Mouse (Mus musculus): ENCODE results near the gene Havcr2. TPM values are rescaled to one million over a fixed set of nuclear protein-coding genes. Genes with fewer than 3 reads are reported as not detected.

The Havcr2 gene
- polyA plus RNA-seq, 1 experiment from 2014 or later: 0.21 TPM

GRCm38 (mm10) chr11:46447644-46448484, 6.9 kb upstream of the Havcr2 start:
- Histone ChIP-seq H3K9me3 (ENCODE audit: control insufficient read depth, low read length) (no peaks in the 10 kb centered on the region), H3K4me2 (ENCODE audit: low read depth, low read length) (no peak overlapping the region), H3K36me3 (ENCODE audit: control insufficient read depth, insufficient read depth, low read length) (no peaks in the 10 kb centered on the region), H3K9ac (ENCODE audit: low read depth, low read length) (no peak overlapping the region), H3K4me3 (ENCODE audit: low read length) (no peak overlapping the region), H3K27me3 (replicated peaks; ENCODE audit: control insufficient read depth, insufficient read depth, low read length) (no peaks in the 10 kb centered on the region), H3K4me1 (ENCODE audit: control insufficient read depth, insufficient read depth, low read length) (no peaks in the 10 kb centered on the region), H3K27ac (ENCODE audit: low read length) (no peak overlapping the region)
- 78% methylated on average over 13 of the region's 13 CpGs for WGBS
- no peak for ATAC-seq

DNA sequence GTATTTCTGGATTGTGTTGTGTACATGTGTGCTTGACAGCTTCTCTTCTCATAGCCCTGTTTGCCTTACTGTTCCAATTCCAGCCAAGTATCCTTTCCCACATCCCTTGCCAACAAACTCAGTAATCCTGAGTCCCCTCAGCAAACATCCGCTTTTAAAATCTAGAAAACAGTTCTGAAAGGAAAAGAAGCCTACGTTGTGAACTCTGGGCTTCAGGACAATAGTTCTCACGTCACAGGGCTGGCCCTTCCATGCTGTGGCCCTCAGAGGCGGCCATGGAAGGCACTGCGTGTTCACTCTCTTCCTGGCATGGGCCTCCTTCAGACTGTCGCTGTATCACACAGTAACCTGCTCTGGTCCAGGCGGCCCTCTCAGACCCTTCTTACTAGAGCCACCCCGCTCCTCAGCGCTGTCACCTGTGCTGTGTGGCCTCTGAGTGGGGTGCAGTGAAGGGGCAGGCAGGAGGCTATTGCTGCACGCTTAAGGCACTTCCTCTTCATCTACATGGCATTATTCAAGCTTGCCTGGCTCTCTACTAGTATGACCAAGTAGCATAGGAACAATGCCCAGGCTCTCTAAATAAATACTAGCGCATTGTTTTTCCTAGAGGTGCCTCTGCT, 5.2 kb upstream of the Havcr2 start:
- no peaks in the 10 kb centered on the region for H3K27me3 ChIP-seq (replicated peaks; ENCODE audit: control insufficient read depth, insufficient read depth, low read length)
- 78% methylated on average over 11 of the region's 11 CpGs for WGBS
- no peak for ATAC-seq
- no peaks in the 10 kb centered on the region for H3K36me3 ChIP-seq (ENCODE audit: control insufficient read depth, insufficient read depth, low read length)
- no peak overlapping the region for H3K4me2 ChIP-seq (ENCODE audit: low read depth, low read length)
- no peak overlapping the region for H3K4me3 ChIP-seq (ENCODE audit: low read length)
- no peak overlapping the region for H3K27ac ChIP-seq (ENCODE audit: low read length)
- no peaks in the 10 kb centered on the region for H3K4me1 ChIP-seq (ENCODE audit: control insufficient read depth, insufficient read depth, low read length)
- H3K9me3 ChIP-seq (ENCODE audit: control insufficient read depth, low read length): no peaks in the 10 kb centered on the region
- H3K9ac ChIP-seq (ENCODE audit: low read depth, low read length): no peak overlapping the region

GRCm38 (mm10) chr11:46459960-46460359, 5.2 kb downstream of the Havcr2 start:
- Histone ChIP-seq H3K4me3 (ENCODE audit: low read length) (no peak overlapping the region), H3K9me3 (ENCODE audit: control insufficient read depth, low read length) (no peaks in the 10 kb centered on the region), H3K4me2 (ENCODE audit: low read depth, low read length) (no peak overlapping the region), H3K27ac (ENCODE audit: low read length) (no peak overlapping the region), H3K27me3 (replicated peaks; ENCODE audit: control insufficient read depth, insufficient read depth, low read length) (no peaks in the 10 kb centered on the region), H3K36me3 (ENCODE audit: control insufficient read depth, insufficient read depth, low read length) (no peaks in the 10 kb centered on the region), H3K4me1 (ENCODE audit: control insufficient read depth, insufficient read depth, low read length) (no peaks in the 10 kb centered on the region; the same call in 1 of the 2 replicates), H3K9ac (ENCODE audit: low read depth, low read length) (no peak overlapping the region)
- no peak for ATAC-seq
- WGBS: 79% methylated on average over 3 of the region's 3 CpGs

- no peak overlapping the region for H3K9ac ChIP-seq (ENCODE audit: low read depth, low read length)
- no peak overlapping the region for H3K4me2 ChIP-seq (ENCODE audit: low read depth, low read length)
- no peaks in the 10 kb centered on the region; the same call in 1 of the 2 replicates for H3K4me1 ChIP-seq (ENCODE audit: control insufficient read depth, insufficient read depth, low read length)
- H3K36me3 ChIP-seq (ENCODE audit: control insufficient read depth, insufficient read depth, low read length): no peaks in the 10 kb centered on the region
- no peaks in the 10 kb centered on the region for H3K9me3 ChIP-seq (ENCODE audit: control insufficient read depth, low read length)
- H3K27ac ChIP-seq (ENCODE audit: low read length): no peak overlapping the region
- no peak overlapping the region for H3K4me3 ChIP-seq (ENCODE audit: low read length)
- ATAC-seq: no peak
- WGBS: 69% methylated on average over 5 of the region's 5 CpGs
- no peaks in the 10 kb centered on the region for H3K27me3 ChIP-seq (replicated peaks; ENCODE audit: control insufficient read depth, insufficient read depth, low read length)
These were observed 6.6 kb downstream of the Havcr2 start for GRCm38 (mm10) chr11:46461362-46461761.

DNA sequence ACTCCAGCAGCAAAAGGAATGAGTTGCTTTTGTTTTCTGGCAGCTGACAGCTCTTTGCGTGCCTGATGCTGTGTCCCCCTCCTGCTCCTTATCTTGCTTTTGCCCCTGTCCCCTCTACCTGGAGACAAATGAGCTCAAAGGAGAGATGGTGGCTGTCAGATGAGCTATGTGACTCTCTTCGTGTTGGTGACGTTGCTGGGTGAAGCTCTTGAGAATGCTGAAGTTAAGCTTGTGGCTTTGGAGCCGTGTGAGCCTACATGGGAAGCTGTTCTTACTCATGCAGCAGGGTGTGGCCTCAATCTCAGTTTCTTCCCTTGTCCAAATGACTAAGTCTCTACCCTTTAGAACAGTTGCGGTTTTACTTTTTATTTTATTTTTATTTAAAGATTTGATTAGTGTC, 7.2 kb downstream of the Havcr2 start:
- Histone ChIP-seq H3K36me3 (ENCODE audit: control insufficient read depth, insufficient read depth, low read length) (no peaks in the 10 kb centered on the region), H3K9ac (ENCODE audit: low read depth, low read length) (no peak overlapping the region), H3K27me3 (replicated peaks; ENCODE audit: control insufficient read depth, insufficient read depth, low read length) (no peaks in the 10 kb centered on the region), H3K9me3 (ENCODE audit: control insufficient read depth, low read length) (no peaks in the 10 kb centered on the region), H3K4me2 (ENCODE audit: low read depth, low read length) (no peak overlapping the region), H3K4me1 (ENCODE audit: control insufficient read depth, insufficient read depth, low read length) (no peaks in the 10 kb centered on the region; the same call in 1 of the 2 replicates), H3K27ac (ENCODE audit: low read length) (no peak overlapping the region), H3K4me3 (ENCODE audit: low read length) (no peak overlapping the region)
- ATAC-seq: no peak
- 54% methylated on average over 5 of the region's 5 CpGs for WGBS

DNA sequence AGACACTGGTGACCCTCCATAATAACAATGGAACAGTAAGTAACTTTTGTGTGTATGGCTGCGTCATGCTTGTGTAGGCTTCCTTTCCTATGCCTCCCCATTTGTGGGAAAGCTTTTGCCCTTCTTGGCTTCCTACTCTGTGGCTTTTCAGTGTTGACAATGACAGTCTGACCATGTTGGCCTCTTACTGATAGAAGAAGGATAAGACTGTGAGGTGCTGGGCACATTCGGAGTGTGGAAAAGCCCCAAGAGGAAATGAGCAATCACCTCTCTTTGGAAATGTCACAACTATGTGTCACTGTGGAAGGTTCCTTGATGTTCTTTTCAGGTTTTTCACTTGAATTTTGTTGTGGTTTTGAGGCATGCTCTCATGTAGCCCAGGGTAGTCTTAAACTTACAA, 12.1 kb downstream of the Havcr2 start:
- Histone ChIP-seq H3K9me3 (ENCODE audit: control insufficient read depth, low read length) (no peaks in the 10 kb centered on the region), H3K36me3 (ENCODE audit: control insufficient read depth, insufficient read depth, low read length) (no peaks in the 10 kb centered on the region), H3K27me3 (replicated peaks; ENCODE audit: control insufficient read depth, insufficient read depth, low read length) (no peaks in the 10 kb centered on the region), H3K4me3 (ENCODE audit: low read length) (no peak overlapping the region), H3K4me1 (ENCODE audit: control insufficient read depth, insufficient read depth, low read length) (no peaks in the 10 kb centered on the region), H3K27ac (ENCODE audit: low read length) (no peak overlapping the region), H3K4me2 (ENCODE audit: low read depth, low read length) (no peak overlapping the region), H3K9ac (ENCODE audit: low read depth, low read length) (no peak overlapping the region)
- 91% methylated on average over 2 of the region's 2 CpGs for WGBS
- ATAC-seq: no peak

GRCm38 (mm10) chr11:46474220-46474619, 19.5 kb downstream of the Havcr2 start:
- no peaks in the 10 kb centered on the region for H3K36me3 ChIP-seq (ENCODE audit: control insufficient read depth, insufficient read depth, low read length)
- no peak overlapping the region for H3K4me2 ChIP-seq (ENCODE audit: low read depth, low read length)
- H3K9ac ChIP-seq (ENCODE audit: low read depth, low read length): no peak overlapping the region
- H3K4me3 ChIP-seq (ENCODE audit: low read length): no peak overlapping the region
- 90% methylated on average over 4 of the region's 4 CpGs for WGBS
- no peaks in the 10 kb centered on the region for H3K4me1 ChIP-seq (ENCODE audit: control insufficient read depth, insufficient read depth, low read length)
- ATAC-seq: no peak
- H3K9me3 ChIP-seq (ENCODE audit: control insufficient read depth, low read length): no peaks in the 10 kb centered on the region
- no peak overlapping the region for H3K27ac ChIP-seq (ENCODE audit: low read length)
- no peaks in the 10 kb centered on the region for H3K27me3 ChIP-seq (replicated peaks; ENCODE audit: control insufficient read depth, insufficient read depth, low read length)

DNA sequence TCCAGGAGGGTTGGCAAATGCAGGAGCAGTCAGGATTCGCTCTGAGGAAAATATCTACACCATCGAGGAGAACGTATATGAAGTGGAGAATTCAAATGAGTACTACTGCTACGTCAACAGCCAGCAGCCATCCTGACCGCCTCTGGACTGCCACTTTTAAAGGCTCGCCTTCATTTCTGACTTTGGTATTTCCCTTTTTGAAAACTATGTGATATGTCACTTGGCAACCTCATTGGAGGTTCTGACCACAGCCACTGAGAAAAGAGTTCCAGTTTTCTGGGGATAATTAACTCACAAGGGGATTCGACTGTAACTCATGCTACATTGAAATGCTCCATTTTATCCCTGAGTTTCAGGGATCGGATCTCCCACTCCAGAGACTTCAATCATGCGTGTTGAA, 24.6 kb downstream of the Havcr2 start:
- ATAC-seq: no peak
- H3K9ac ChIP-seq (ENCODE audit: low read depth, low read length): no peak overlapping the region
- no peak overlapping the region for H3K4me2 ChIP-seq (ENCODE audit: low read depth, low read length)
- H3K4me1 ChIP-seq (ENCODE audit: control insufficient read depth, insufficient read depth, low read length): no peaks in the 10 kb centered on the region
- H3K36me3 ChIP-seq (ENCODE audit: control insufficient read depth, insufficient read depth, low read length): no peaks in the 10 kb centered on the region
- no peaks in the 10 kb centered on the region for H3K27me3 ChIP-seq (replicated peaks; ENCODE audit: control insufficient read depth, insufficient read depth, low read length)
- H3K27ac ChIP-seq (ENCODE audit: low read length): no peak overlapping the region
- H3K4me3 ChIP-seq (ENCODE audit: low read length): no peak overlapping the region
- no peaks in the 10 kb centered on the region for H3K9me3 ChIP-seq (ENCODE audit: control insufficient read depth, low read length)
- 89% methylated on average over 9 of the region's 9 CpGs for WGBS

- Histone ChIP-seq H3K4me3 (ENCODE audit: low read length) (no peak overlapping the region), H3K36me3 (ENCODE audit: control insufficient read depth, insufficient read depth, low read length) (no peaks in the 10 kb centered on the region), H3K9me3 (ENCODE audit: control insufficient read depth, low read length) (no peaks in the 10 kb centered on the region), H3K27ac (ENCODE audit: low read length) (no peak overlapping the region), H3K9ac (ENCODE audit: low read depth, low read length) (no peak overlapping the region), H3K4me2 (ENCODE audit: low read depth, low read length) (no peak overlapping the region), H3K27me3 (replicated peaks; ENCODE audit: control insufficient read depth, insufficient read depth, low read length) (no peaks in the 10 kb centered on the region), H3K4me1 (ENCODE audit: control insufficient read depth, insufficient read depth, low read length) (no peaks in the 10 kb centered on the region)
- WGBS: 78% methylated on average over 7 of the region's 7 CpGs
- no peak for ATAC-seq
These were observed 25.8 kb downstream of the Havcr2 start for GRCm38 (mm10) chr11:46480517-46480916.
